Mouse (Mus musculus) liver, postnatal 0 days (tissue): ENCODE results near the gene Bicc1.

Source experiments
- CTCF ChIP-seq: sonication (generic); IDR thresholded peaks from 2 replicates; pipeline ENCODE4 v1.5.1; 2016; ENCODE audit warnings: antibody characterized with exemption, low read depth
- EP300 ChIP-seq: IDR thresholded peaks from 2 replicates; pipeline ENCODE4 v1.6.1; 2016; ENCODE audit warnings: antibody characterized with exemption, low read depth, mild to moderate bottlenecking

GRCm38 (mm10) chr10:71123974-71124373 lies 35.5 kb downstream of the Bicc1 start:
- TF ChIP-seq CTCF = 0 out of 2 replicates have a peak, but pooled peaks have one; percentile 11
- no peak for TF ChIP-seq EP300
